Mouse (Mus musculus) monocyte, adult 2 months (primary cell): ENCODE results near the gene Upp2.

Experiments used
- DNase-seq, 2 experiments: peaks; one replicate each; pipeline ENCODE4 v3.0.0; 2022; ENCODE audit warnings: low spot score in 2 of 2, low read depth in 1 of 2

The Upp2 gene

DNA sequence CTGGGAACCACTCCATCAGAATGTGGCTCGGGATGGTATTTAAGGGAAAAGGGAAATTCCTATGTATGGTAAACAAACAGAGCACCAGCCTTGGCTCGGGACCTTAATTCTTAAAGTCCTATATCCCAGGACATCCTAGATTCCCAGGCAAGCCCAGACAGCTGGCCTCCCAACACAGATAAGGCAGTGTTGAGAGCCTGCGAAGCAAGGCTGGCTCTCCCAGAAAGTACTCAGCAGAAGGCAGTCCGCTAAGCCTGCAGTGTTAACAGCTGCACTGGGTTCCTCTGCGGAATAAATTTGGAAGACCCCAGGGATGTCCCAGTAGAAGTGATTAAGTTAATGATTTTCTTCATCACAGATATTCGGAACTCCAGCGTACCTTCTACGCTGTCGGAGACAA, 16.6 kb upstream of the Upp2 start:
- no peak for DNase-seq

DNA sequence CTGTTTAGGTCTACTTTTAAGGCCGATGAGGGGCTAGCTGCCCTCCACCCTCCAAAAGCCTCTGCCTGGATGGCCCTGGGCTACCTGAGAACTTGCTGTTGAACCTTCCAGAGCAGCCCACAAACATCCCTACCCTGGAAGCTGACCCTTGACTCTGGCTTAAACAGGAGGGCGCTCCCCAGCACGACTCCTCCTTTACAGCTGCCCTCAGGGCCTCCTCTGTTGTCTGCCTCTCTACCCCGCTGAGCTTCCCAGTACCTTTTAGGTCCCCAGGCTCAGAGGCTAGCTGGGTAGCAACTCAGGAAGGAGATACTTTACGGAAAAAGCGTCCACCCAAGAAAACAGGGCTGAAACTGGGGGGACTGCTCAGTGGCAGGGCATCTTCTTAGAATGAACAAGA, 15.2 kb upstream of the Upp2 start:
- DNase-seq: no peak

GRCm38 (mm10) chr2:58552296-58552695, 14.8 kb upstream of the Upp2 start:
- DNase-seq: no peak

GRCm38 (mm10) chr2:58557045-58557845, 9.9 kb upstream of the Upp2 start:
- no peak for DNase-seq

DNA sequence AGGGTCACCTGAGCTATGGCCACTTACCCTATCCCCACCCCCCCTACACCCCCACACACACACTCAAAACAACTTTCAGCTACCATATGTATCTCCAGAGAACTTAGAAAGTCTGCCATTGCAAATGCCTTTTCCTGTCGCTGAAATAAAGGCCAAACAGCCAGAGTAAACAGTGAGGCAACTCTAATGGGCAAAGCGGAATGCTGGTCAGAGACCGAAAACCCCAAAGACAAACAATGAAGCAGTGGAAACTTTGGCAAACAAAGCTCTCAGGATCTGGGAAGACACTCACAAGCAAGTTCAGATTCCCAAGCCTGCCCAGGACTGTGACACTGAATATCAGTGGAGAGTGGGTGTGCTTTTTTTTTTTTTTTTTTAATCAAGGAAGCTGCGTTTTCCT, 5.0 kb upstream of the Upp2 start:
- DNase-seq: no peak

DNA sequence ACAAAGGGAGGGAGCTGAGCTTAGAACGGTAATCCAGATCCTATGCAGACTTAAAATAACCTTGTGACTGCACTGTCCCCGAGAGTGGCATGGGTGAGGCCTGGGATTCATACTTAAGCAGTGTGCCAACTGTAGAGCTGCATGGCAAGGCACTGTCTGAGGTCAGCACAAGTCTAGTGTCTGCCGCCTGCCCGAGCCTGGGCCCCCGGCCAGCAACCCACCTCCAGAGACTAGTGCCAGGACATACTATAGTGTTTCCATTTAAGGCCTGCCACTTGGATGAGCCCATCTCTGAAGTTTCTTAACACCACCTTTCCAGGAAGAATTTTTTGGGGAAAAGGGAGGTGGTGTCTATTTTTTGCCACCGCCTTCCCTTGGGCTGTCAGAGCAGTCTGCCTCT, 1.8 kb upstream of the Upp2 start:
- DNase-seq: no peak

- no peak for DNase-seq
Measured at GRCm38 (mm10) chr2:58566049-58566409, 1.1 kb upstream of the Upp2 start.

GRCm38 (mm10) chr2:58566410-58567065, 560 bp upstream of the Upp2 start:
- DNase-seq: no peak

- DNase-seq: no peak
Measured at GRCm38 (mm10) chr2:58567866-58568719, 995 bp downstream of the Upp2 start.

DNA sequence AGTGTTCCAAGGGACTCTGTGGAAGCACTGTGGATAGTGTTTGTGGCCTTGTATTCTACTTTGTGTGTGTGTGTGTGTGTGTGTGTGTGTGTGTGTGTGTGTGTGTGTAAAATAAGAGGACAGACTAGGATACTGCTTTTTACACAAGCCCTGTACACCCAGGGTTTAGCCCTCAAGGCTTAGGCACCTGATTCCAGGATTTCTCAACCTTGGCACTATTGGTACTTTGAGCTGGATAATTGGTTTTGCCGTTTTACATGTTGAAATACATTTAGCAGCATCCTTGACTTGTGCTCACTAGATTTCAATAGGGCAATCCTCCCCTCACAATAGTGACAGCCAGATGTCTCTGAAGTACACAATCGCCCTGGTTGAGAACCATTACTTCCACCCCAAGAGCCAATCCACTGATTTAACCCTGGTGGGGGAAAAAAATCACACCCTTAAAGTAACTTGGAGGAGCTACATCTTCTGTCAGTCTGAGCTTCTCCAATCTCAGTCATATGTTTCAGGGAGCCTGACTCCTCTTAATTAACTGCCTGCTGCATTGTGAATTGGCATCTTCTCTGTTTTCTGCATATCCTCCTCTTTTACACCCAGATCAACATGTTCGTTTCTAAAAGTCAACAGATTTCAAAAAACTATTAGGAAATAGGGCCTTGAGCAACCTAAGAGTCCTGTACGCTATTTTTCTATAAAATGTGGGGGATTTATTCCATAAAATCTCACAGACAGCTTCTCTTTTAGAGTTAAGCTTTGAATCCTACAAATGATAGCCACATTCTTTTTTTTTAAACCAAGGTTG, 1.9 kb downstream of the Upp2 start:
- no peak for DNase-seq

- DNase-seq: no peak
Measured at GRCm38 (mm10) chr2:58574167-58574566, 7.1 kb downstream of the Upp2 start.

DNA sequence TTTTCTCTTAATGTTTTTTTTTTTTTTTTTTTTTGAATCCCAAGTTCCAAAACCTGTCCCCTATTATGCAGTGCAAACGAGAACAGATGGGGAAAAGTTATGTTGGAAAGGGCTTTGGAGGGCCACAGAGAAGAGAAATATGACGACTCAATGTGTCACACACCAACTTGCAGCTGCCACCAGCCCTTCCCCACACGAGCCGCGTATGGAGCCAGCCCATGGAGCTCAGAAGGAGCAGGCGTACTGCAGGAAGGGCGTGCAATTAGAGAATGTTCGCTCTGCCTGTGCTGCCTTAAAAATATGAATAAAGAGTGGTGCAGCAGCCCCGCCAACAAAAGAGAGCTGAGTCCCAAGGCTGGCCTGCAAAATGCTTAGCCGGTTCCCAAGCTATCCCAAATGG, 19.2 kb downstream of the Upp2 start:
- no peak for DNase-seq

DNA sequence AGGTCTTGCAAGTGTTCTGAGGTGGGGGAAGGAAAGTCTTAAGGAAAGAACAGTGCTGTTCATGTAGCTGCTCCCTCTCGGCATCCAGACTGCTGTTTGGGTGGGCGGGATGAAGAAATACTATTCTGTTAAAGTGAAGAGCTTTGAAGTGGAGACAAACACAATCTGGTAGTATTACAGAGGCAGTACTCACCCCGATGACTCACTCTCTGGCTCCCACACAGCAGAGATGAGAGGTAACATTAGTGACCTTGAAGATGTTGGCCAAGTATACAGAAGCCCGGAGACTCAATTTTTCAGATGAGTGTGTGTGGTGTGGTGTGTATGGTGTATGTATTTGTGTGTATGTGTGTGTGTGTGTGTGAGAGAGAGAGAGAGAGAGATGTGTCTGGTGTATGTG, 22.5 kb downstream of the Upp2 start:
- DNase-seq: no peak

DNA sequence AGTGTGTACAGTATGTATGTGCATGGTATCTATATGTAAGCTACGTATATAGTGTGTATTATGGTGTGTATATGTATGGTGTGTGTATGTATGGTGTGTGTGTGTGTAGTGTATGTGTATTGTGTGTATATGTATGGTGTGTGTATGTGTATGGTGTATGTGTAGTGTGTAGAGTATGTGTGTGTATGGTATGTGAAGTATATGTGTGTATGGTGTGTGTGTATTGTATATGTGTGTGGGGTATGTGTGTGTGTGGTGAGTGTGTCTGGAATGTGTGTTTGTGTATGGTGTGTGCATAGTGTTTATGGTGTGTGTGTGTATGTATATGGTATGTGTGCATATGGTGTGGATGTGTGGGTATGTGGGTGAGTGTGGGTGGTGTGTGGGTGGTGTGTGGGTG, 23.0 kb downstream of the Upp2 start:
- DNase-seq: no peak

DNA sequence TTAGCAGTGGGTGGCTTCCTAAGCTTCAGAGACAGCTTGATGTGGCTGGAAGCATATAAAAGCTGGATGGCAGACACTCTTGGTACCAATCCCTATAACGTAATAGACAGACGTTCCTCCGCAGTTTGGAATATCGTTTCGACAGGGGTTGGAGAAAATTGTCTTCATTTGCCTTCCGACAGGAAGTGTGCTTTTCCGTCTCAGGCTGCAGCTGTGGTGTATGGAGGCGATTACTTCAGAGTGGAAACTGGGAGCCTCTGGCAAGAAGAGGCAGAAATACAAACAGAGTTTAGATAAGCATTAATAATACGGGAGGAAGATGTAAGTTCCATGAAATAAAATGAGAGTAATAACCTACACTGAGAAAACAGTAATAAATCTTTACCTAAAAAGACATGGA, 28.3 kb downstream of the Upp2 start:
- no peak for DNase-seq

GRCm38 (mm10) chr2:58596774-58597342, 29.8 kb downstream of the Upp2 start:
- DNase-seq: no peak

- DNase-seq: no peak
Measured at GRCm38 (mm10) chr2:58597556-58597955, 30.5 kb downstream of the Upp2 start.

DNA sequence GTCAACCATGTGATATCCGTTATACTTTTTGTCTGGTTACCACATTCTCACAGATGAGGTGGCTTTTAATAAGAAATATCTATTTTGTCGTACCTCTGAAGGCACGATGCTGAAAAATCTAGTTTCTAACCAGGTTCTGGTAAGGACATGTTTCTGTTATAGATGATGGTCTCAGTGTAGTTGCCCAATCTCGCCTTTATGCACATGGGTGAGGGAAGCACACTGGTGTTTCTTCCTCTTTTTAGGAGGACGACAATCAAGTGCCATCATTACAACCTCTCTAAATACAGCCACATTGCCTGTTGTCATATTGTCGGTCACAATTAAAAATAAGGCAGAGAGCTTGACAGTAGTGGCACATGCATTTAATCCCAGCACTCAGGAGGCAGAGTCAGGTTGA, 32.5 kb downstream of the Upp2 start:
- no peak for DNase-seq

DNA sequence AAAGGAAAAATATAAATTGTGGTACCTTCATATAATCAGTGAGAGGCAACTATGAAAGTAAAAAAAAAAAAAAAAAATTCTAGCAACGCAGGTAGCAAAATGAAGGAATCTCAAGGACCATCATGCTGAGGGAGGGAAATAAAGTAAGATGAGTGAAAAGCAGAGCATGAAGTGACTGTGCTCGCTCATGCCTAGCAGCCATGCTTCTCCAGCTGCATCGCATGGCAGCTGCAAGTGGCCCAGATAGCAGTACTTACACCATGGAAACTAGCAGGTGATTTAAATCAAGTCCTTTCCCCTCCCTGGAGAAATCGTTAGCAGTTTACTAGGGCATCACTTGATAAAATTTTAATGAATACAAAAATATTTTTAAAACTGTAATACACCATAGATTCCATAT, 34.3 kb downstream of the Upp2 start:
- DNase-seq: no peak

DNA sequence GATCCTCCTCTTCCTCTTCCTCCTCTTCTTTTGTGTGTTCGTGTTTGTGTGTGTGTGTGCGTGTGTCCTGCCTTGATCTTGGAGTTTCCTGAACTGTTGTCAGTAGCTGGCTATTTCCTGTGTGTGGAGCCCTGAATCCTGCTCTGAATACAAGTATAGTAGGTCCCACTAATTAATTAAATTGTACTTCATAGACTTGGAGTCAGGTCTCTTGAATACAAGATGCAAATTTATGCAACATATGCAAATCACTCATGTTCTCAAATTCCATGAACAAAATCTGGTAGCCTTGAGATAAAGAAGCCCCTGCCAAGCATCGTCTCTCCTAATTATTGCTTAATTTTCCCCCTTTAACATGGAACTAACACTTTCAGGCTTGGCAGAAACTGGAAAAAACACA, 36.3 kb downstream of the Upp2 start:
- no peak for DNase-seq

DNA sequence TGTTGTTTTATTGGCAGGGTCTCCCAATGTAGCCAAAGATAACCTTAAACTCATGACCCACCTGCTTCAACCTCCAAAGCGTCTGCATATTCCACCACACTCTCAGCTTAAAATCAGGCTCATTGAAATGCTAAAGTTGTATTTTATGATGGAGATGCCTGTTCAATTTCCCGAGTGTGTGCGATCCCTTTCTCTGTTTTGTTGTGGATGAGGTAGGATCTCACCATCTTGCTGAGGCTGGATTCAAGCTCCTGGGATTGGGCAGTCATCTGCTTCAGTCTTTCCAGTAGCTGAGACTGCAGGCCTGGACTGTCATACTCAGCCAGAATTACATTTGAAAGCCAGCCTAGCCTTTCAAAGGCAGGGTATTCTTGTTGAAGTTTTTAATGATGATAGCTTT, 37.7 kb downstream of the Upp2 start:
- no peak for DNase-seq
